Mouse (Mus musculus): ENCODE results near the gene Pgam5.
A peak's percentile ranks its signal among the peaks of the same experiment; 100 is the strongest.

Pgam5 gene

DNA sequence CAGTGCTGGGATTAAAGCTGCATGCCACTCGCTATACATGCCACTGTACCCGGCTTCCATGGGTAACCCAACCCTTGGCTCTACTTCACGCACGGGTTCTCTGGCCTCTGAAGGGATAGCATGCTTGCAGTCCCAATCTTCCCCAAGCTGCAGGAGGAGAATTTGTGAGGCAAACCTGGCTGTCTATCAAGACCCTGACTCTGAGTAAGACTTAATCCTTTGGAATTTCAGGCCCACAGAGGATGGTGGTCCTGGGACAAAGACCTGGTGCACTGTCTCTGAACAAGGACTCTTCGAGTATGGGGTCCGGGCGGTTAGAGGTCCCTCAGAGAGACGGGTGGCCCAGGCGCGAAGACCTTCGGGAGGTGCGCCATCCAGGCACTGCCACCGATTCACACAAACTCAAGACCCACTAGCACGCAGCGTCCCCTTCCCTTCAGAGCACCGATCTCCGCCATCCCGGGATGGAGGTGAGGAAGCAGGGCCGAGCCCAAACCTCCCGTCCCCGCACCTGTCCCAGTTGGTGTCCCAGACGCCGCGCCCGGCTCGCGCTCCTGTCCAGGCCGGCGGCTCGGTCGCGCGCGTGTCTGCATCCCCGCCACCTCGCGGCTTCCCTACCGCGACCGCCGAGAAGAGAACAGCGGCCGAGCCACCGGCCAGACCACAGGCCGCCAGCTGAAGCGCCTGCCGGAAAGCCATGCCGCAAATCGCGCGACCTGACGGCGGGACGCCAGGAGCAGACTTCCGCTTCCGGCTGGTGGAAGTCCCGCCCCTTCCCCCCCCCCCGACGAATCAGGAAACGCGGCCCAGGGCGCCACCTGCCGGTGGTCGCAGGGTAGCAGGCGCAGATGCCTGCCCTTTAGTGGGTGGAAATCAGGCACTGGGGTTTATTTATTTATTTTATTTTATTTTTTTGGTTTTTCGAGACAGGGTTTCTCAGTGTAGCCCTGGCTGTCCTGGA, at the start of gene Pgam5:
TSS of gene Pgam5 (minus strand) at position 773 of the 961 bp plus-strand sequence.
- DNase-seq (ENCODE audit: low read depth): peak; percentile 94

DNA sequence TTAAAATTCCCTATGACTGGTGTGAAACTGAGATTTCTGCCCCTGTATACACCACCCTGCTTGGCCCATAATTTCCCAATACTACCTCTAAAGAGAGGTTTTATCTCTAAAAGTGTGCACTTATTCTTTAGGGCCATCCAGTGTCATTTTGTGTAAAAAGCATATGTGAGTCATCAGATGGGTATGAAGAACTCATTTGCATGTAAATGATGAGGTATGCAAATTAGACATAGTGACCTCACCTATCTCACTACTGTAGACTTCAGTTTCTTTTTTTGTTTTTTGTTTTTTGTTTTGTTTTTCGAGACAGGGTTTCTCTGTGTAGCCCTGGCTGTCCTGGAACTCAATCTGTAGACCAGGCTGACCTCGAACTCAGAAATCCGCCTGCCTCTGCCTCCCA, 43.4 kb upstream of the Pgam5 start:
- no peak for DNase-seq (ENCODE audit: low read depth)

DNA sequence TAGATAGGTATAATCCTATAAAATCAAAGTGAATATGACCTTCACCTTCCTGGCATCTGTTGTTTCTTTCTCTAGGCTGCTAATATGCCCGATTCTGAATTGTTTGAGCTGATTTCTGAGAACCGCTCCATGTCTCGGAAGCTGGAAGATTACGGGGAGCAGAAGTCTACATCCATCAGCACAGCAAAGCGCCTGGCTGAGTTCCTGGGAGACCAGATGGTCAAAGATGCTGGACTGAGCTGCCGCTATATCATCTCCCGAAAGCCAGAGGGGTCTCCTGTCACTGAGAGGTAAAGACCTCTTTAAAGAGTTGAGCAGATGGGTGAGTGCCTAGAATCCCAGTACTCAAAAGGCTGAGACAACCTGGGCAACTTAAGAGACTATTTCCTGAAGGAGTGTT, 39.1 kb upstream of the Pgam5 start:
- DNase-seq (ENCODE audit: low read depth): no peak

DNA sequence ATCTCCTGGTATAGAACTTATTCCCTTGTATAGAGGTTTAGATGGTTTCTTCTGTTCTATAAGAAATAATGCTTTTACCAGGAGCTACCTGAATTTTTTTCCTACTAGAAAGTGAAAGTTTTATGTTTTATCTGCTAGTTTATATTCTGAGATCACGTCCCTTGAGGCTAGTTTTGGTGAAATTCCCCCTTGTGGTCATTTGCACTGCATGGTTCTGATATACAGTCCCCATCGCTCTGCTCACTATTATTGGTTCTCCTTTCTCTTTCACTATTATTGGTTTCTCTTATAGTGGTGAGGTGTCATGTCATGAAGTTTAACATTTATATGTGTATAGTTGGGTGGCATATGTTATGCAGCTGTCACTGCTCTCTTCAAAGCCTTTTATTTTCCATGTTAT, 30.9 kb upstream of the Pgam5 start:
- peak; percentile 16 for DNase-seq (ENCODE audit: low read depth)

DNA sequence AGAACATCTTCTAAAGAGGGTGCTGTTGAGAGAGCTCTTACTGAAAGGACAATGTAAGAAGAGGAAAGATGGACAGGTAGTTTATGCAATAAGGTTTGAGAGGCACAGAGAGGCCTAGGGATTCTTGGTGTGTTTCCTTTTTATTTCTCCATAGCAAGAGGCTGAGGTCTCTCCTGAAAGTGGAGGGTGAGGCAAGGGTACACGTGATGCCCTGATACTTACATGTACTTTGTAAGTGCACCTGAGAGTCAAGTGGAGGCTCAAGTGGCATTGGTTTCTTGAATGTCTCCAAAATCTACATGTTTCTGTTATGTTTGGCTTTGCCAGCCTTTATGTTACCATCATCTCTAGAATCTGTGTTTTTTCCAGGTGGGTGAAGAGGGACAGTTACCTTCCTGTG, 26.9 kb upstream of the Pgam5 start:
- DNase-seq (ENCODE audit: low read depth): no peak

DNA sequence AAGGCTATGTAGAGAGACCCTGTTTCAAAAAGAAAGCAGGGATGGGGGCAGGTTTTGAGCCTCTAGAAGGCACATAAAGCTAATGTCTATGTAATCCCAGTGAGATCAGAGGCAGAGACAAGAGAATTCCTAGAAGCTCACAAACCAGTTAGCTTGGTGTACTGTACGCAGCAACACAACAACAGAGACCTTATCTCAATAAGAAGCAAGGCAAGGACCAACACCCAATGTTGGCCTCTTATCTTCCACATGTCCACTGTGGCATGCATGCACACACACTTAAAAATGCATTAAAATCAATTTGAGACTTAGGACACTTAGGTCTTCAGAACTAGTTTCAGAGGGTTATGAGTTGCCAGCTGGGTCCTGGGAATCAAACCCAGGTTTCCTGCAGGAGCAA, 21.9 kb upstream of the Pgam5 start:
- no peak for DNase-seq (ENCODE audit: low read depth)

DNA sequence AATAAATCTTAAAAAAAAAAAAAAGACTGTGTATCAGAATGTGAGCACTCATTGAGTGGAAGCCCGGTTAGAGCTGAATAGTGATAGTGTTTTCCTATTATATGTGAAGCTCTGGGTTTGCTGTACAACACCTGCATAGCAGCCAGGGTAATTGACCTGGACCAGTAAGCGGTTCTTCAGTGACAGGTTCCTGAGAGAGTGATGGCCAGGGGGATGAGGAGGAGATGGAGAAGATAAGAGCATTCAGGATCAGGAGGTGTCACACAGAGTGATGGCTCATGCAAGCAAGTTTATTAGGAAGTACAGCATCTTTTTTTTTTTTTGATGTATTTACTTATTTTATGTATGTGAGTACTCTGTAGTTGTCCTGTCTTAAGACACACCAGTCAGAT, 17.4 kb upstream of the Pgam5 start:
- DNase-seq (ENCODE audit: low read depth): peak; percentile 27

DNA sequence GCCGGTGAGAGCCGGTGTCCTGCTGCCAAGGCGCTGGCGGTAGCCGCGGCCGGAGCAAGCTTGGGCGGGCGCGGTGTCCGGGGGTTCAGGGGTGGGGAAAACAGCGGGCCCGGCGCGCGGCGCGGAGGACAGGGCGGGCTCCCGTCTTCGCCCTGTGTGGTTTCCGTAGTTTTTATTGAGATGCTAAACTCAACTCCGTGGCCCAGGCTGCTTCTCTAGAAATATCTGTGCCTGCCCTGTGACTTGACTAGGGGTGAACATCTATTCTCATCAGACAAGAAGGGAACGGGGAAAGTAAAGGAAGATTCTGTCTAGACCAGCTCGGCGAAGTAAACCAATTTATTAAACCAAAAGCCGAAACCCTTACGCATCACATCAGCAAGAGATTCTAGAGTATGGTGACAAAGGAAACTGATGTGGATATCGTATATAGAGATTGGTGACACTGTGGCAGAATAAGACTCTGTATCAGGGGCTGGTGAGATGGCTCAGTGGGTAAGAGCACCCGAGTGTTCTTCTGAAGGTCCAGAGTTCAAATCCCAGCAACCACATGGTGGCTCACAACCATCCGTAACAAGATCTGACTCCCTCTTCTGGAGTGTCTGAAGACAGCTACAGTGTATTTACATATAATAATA, 16.9 kb upstream of the Pgam5 start:
- DNase-seq (ENCODE audit: low read depth): no peak

DNA sequence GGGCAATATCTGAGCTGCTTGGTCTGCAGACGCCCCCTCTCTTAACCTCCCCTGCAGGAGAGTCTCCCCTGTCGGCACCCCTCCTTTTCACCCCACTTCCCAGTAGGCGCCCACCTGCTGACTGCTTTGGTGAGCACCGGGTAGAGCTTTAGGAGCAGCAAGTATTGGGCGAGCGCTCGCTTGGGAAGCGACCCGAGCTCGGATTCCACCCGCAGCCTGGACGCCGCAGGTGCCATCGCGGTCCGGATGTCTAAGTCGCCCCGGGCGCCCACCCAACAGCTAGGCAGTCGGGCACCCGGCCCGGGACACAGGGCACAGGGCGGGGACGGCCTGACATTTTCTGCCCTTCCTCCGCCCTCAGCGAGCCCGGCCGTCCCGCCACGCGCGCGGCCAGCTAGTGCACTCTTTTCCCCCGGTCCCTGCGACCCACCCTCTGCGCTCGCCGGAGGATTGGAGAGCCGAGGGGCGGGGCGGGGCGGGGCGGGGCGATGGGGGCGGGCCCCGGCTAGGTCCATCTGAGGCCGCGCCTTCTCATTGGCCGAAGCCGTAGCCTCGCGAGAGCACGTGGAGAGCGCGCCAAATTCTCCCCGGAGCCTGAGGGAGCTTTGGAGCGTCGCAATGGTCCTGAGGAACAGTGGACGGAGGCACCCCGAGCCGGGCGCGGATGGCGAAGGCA, 16.2 kb upstream of the Pgam5 start, which contains the start of the genes Pxmp2 and Pole:
TSS of gene Pxmp2 (minus strand) at position 417 of the 676 bp plus-strand sequence.
TSS of gene Pole (plus strand) at position 537 of the 676 bp plus-strand sequence.
- DNase-seq (ENCODE audit: low read depth): peak; percentile 95

DNA sequence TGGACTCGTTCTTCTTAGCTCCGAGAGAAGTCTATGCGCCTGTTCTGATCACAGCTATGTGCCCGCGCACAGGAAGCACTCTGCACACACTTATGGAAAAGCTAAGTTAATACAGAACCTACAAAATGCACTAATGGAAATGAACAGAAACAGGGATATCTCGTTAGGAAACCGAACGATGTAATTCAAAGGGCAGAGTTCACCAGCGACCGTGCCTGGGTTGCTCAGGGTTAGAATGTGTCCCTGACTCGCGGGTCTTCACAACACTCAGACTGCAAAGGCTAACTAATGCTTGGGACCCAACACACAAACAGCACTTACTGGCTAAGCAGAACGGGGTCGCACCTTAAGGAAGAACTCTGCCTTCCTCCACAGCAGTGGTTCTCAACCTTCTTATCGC, 15.4 kb upstream of the Pgam5 start:
- peak; percentile 53 for DNase-seq (ENCODE audit: low read depth)

DNA sequence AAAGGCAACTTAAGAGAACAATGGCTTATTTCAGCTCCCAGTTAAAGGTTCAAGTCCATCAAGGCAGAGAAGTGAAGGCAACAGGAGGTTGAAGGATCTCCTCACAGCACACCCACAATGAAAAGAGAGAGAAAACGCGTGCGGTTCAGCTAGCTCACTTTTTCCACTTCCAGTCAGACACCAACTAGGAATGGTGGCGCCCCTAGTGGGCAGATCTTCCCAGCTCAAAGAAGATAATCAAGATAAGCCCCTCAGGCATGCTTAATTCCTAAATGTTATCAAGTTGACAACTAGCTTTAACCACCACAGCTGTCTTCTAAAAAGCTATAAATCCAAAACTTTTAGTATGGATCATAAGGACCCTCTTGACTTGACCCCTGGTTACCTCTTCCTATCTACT, 14.8 kb upstream of the Pgam5 start:
- DNase-seq (ENCODE audit: low read depth): peak; percentile 90

DNA sequence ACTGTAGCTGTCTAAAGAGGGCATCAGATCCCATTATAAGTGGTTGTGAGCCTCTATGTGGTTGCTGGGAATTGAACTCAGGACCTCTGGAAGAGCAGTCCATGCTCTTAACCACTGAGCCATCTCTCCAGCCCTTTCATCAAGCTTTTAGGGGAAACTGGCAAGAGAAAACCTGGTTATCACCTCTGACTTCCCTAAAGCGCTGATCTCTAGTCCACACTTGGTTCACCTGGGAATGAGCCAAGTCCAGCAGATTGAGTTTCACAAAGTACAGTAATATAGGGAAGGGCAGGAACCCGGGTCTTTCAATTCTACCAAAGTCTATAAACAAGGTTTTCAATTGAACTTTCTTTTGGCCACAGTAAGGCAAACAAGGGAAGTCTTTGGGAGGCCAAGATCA, 12.3 kb upstream of the Pgam5 start:
- no peak for DNase-seq (ENCODE audit: low read depth)

DNA sequence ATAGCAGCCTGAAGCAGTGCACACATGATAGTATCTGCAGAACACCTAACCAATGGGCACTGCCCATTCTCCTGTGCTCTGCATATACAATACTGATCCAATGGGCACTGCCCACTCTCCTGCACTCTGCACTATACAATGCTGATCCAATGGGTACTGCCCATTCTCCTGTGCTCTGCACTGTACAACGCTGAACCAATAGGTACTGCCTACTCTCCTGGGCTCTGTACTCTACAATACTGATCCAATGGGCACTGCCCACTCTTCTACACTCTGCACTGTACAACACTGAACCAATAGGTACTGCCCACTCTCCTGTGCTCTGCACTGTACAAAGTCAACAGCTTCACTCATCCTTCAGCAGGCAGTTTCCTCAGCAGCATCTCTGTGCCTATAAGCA, 7.2 kb upstream of the Pgam5 start:
- DNase-seq (ENCODE audit: low read depth): no peak

DNA sequence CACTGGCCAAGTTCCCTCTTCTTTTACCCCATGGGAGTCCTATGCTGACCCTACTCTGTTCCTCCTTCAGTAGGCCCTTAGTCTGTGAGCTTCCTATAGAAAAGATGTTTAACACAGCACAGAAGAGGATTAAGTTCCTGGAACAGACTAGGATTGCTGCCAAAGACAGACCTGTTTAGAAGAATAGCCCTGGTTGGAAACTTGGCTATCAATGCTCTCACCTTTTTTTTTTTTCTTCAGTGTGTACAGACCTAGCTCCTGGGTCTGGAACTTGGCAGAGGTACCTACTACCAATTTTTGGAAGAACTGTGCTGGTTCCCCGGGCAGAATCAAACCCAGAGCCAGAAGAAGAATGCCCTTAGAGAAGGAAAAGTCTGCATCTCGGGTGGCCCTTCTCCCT, 6.7 kb upstream of the Pgam5 start:
- DNase-seq (ENCODE audit: low read depth): no peak

DNA sequence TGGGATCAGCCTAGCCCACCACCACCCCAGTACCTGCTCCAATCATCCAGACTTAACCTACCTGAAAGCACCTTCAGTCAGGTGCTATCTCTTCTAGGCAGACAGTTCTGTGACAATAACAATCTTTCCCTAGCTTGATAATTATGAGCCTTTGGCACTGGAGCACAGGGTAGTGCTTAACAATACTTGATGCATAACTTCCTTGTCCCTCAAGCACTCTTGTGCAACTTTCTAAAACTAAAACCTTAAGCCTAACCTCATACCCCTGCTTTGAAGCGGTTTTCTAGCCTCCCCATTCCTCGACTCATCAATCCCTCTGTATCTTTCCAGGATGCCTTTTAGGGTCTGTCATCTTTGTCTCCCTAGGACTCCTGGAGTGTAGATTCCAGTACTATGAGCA, 5.1 kb upstream of the Pgam5 start:
- DNase-seq (ENCODE audit: low read depth): no peak

DNA sequence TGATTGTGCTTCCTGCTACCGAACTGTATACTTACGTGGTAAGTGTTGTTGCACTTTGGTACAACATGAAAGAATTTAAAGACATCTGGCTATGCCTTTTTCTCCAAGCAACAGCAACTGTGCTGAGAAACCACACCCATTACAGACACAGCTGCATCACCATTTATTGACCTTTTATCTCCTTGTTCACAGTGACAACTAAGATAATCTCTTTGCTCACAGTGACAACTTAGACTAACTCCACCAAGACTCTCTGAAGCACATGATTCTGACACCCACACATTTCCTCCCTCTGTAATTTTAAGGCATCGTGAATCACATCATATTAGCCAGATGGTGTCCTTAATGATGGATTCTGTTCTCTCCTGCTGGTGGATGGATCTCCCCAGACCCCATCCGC, 4.4 kb upstream of the Pgam5 start:
- peak; percentile 29 for DNase-seq (ENCODE audit: low read depth)

DNA sequence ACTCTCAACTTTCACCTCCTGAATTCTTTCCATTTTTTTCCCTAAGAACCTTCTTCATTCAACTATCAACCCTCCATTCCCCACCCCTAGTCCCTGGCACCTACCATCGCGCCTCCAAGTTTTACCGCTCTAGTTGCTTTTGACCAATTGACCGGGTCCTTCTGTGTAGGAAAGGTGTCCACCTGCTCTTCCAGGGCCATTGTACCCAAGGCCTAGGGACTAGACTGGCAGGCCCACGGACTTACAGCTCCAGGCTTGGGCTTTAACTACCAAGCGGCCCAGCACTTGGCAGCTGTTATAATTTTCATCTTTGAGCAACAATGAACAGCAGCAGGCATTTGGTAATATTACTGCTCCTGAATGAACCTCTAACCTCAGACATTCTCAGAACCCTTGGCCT, 529 bp upstream of the Pgam5 start:
- no peak for DNase-seq (ENCODE audit: low read depth)

DNA sequence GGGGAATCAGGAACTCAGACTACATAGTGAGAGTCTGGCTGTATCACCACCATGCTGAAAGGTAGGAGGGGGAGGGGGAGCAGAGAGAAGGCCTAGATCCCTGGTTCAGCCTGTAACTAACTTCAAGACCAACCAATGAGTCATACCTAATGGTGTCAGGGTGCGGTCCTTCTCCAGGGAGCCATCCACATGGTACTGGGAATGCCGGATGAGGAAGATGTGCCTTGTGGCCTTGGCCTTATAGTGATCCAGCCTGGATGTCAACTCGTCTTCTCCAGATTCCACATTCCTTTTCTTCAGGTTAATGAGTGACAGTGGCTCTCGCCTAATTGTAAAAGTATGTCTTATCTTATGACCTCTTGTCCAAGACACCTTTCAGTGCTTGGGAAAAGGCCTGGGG, 2.8 kb downstream of the Pgam5 start:
- DNase-seq (ENCODE audit: low read depth): no peak

DNA sequence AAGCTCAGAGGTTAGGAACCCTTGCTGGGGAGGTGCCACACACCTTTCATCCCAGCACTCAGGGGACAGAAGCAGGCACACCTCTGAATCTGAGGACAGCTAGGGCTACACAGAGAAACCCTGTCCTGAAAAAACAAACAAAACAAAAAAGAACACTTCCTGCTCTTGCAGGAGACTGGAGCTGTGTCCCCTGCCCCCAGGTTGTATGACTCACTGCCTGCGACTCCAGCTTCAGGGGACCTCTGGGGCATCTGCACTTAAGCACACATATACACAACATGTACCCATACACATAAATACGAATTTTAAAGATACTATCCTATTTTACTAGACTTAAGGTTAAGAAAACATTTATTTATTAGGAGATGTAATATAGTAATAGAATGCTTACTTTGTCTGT, 25.6 kb downstream of the Pgam5 start:
- DNase-seq (ENCODE audit: low read depth): no peak

DNA sequence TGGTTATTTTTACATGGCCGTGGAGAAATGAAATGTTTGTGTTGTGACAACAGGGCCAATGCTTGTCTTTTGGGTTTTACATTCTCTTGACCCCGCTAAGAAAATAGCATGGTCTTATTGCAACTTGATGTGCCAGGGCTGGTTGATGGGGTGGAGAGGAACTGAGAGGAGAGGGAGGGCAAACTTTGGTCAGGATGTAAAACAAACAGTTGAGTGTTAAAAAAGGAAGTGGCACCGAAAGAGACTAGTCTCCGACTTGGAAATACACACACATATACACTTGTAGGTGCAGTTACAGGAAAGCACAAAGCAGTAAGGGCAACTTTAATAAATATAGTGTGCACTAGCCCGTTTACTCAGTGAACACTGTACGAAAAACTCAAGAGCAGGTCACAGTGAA, 37.4 kb downstream of the Pgam5 start:
- peak; percentile 27 for DNase-seq (ENCODE audit: low read depth)

DNA sequence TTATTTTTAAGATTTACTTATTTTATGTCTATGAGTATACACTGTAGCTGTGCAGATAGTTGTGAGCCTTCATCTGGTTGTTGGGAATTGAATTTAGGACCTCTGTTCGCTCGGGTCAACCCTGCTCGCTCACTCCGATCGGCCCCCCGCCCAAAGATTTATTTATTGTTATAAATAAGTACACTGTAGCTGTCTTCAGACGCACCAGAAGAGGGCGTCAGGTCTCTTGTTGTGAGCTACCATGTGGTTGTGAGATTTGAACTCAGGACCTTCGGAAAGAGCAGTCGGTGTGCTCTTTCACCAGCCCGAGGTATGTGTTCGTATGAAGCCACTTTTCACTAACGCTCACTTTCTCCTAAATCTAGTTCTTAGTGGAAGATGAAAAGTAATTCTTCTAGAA, 38.1 kb downstream of the Pgam5 start:
- peak; percentile 54 for DNase-seq (ENCODE audit: low read depth)

DNA sequence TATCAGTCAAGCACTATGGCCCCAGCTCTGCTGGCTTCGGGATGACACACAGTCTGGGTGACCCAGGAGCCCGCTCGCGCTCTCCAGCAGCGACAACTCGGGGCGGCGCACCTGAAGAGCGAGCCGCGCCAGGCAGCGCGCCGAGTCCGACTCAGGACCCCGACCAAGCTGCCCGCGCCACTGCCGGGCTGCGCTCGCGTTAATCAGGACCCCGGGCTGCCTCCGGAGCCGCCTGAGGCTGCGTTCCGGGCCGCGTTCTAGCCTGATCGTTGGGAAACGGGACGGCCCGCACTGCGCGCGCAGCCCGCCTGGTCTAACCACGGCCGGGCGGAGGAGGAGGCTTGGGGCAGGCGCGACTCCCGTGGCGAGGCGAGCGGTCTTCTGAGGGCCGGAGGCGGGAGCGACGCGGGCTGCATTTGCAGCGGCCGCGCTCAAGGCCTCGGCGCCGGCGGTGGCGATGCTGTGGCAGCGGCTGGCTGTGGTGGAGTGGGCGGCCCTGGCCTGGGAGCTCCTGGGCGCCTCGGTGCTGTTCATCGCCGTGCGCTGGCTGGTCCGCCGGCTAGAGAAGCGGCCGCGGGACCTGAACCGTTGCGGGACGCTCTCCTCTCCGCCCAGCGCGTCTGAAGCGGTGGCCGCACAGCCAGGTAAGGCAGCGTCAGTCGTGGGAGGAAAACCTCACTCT, 38.8 kb downstream of the Pgam5 start, which contains the start of gene Ankle2:
TSS of gene Ankle2 (plus strand) at position 225 of the 682 bp plus-strand sequence.
- peak; percentile 95 for DNase-seq (ENCODE audit: low read depth)
